Mouse (Mus musculus) liver, embryonic 11.5 days (tissue): ENCODE measurements at regions not wholly inside any gene's neighbourhood (a gene's known extent, or its start where the extent isn't known, plus 50 kb on each side); places are given as distances from the start of the nearest gene placed in this dataset.

ENCODE experiments used
- ATAC-seq: fragments of 200-750 bp; cut with Nextera tagmentation; replicated peaks from 2 replicates; pipeline ENCODE4 v1.8.0; 2017; ENCODE audit warnings: moderate number of reproducible peaks, mild to moderate bottlenecking, moderate TSS enrichment, moderate library complexity; ENCODE audit not compliant: low FRiP score
- DNase-seq: peaks from one replicate; pipeline ENCODE4 v3.0.0-alpha.2; 2017; ENCODE audit warnings: low spot score
- H3K27ac ChIP-seq: fragments of 300-500 bp; sonication (generic); 2 replicates; pipeline ENCODE4 v1.5.1; 2014; ENCODE audit warnings: mild to moderate bottlenecking, low read depth, low read length, control low read depth
- H3K27me3 ChIP-seq: fragments of 300-500 bp; sonication (generic); replicated peaks from 2 replicates; pipeline ENCODE4 v1.6.1; 2014; ENCODE audit warnings: low read length, mixed read lengths; ENCODE audit not compliant: control insufficient read depth, insufficient read depth
- H3K36me3 ChIP-seq: fragments of 300-500 bp; sonication (generic); 2 replicates; pipeline ENCODE4 v1.6.1; 2014; ENCODE audit warnings: mild to moderate bottlenecking, low read length, moderate library complexity, mixed read lengths; ENCODE audit not compliant: control insufficient read depth, insufficient read depth
- H3K4me1 ChIP-seq: fragments of 300-500 bp; sonication (generic); replicated peaks from 2 replicates; pipeline ENCODE4 v1.6.1; 2014; ENCODE audit warnings: low read length, mixed read lengths; ENCODE audit not compliant: control insufficient read depth, insufficient read depth
- H3K4me2 ChIP-seq: fragments of 300-500 bp; sonication (generic); 2 replicates; pipeline ENCODE4 v1.6.1; 2014; ENCODE audit warnings: mild to moderate bottlenecking, control low read depth, moderate library complexity
- H3K4me3 ChIP-seq: fragments of 300-500 bp; sonication (generic); 2 replicates; pipeline ENCODE4 v1.5.1; 2014; ENCODE audit warnings: low read depth, low read length, control low read depth
- H3K9ac ChIP-seq: fragments of 300-500 bp; sonication (generic); 2 replicates; pipeline ENCODE4 v1.6.1; 2014; ENCODE audit warnings: low read depth, low read length, control low read depth
- H3K9me3 ChIP-seq: fragments of 300-500 bp; sonication (generic); 2 replicates; pipeline ENCODE4 v1.6.1; 2016; ENCODE audit warnings: low read length, inconsistent platforms, mixed read lengths; ENCODE audit not compliant: control insufficient read depth
- WGBS: fragments of 180-500 bp; shearing (Covaris S2); extraction: QIAGEN DNeasy Blood & Tissue Kit; methylation state at CpG from one replicate; pipeline ENCODE4 v1.1.7; 2014; 5-methylcytosine and 5-hydroxymethylcytosine counted together

DNA sequence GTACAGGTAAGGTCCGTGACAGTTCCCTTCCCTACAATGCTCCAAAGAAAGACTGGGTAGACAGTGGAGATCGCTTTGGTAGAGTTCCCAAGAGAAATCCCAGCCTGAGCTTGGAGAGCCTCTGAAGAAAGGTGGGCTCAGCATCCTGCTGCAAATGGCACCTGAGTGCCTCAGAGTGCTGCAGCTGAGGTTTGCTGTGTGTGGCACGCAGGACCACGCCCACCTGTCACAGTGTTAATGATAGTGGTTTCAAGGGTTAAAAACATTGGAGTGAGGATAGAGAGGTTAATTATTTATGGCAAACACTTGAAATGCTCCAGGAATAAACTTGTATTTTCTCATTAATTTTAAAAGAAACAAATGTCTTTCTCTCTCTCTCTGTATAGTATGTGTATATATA, 137.2 kb upstream of the Klf12 start:
- H3K36me3 ChIP-seq, result no peaks in the 10 kb centered on the region
- no peaks in the 10 kb centered on the region for H3K27me3 ChIP-seq
- no peak overlapping the region for H3K9ac ChIP-seq
- H3K4me3 ChIP-seq, result no peak overlapping the region
- H3K9me3 ChIP-seq, result no peaks in the 10 kb centered on the region
- ATAC-seq (no peak), DNase-seq (no peak)
- WGBS, result 88% methylated on average over 4 of the region's 4 CpGs
- H3K4me1 ChIP-seq, result no peaks in the 10 kb centered on the region
- no peak overlapping the region for H3K27ac ChIP-seq
- no peak overlapping the region for H3K4me2 ChIP-seq

DNA sequence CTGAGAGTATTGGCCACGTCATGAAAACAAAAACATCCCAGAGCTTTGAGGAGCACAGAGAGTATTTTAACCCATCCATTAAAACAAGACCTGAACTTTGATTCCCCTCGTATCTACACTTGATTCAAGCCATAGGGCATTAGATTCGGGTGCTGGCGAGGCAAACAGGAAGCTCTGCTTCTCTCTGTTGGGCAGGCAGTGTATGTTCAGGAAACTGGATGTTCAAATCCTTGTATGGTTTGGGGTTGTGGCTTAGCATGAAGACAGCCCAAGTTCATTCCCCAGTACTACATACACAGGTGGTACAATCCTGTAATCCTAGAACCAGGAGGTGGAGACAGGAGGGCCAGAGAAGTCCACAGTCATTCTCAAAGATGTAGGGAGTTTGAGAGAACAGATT, 130.6 kb upstream of the Klf12 start:
- 56% methylated on average over 4 of the region's 4 CpGs for WGBS

DNA sequence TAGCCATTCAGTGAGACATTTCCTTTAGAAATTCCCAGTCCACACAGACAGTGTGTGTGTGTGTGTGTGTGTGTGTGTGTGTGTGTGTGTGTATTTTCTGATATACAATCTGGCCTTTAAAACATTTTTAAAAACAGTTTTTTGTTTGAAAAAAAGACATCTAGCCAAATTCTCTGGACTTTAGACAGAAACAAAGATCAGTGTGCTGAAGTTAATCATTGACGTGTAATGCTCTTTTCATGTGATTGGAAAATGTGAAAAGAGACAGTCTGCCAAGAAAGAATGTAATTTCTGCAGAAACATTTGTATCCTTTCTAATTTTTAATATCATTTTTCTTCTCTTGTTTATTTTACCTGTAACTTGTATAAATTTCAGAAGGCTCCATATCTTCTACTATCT, 127.7 kb upstream of the Klf12 start:
- no peaks in the 10 kb centered on the region for H3K4me1 ChIP-seq
- no peak overlapping the region for H3K27ac ChIP-seq
- no peak overlapping the region for H3K4me3 ChIP-seq
- 67% methylated on average over 1 of the region's 1 CpGs for WGBS
- no peak for DNase-seq
- H3K9me3 ChIP-seq, result no peaks in the 10 kb centered on the region
- no peaks in the 10 kb centered on the region for H3K27me3 ChIP-seq
- ATAC-seq, result no peak
- H3K9ac ChIP-seq, result no peak overlapping the region
- H3K36me3 ChIP-seq, result no peaks in the 10 kb centered on the region
- no peak overlapping the region for H3K4me2 ChIP-seq

More for the DNA sequence above, 130.6 kb upstream of the Klf12 start:
- H3K27ac ChIP-seq, result no peak overlapping the region
- no peak overlapping the region for H3K9ac ChIP-seq
- H3K4me3 ChIP-seq, result no peak overlapping the region
- no peak for DNase-seq
- H3K36me3 ChIP-seq, result no peaks in the 10 kb centered on the region
- no peaks in the 10 kb centered on the region for H3K9me3 ChIP-seq
- no peaks in the 10 kb centered on the region for H3K4me1 ChIP-seq
- no peaks in the 10 kb centered on the region for H3K27me3 ChIP-seq
- no peak for ATAC-seq
- H3K4me2 ChIP-seq, result no peak overlapping the region

DNA sequence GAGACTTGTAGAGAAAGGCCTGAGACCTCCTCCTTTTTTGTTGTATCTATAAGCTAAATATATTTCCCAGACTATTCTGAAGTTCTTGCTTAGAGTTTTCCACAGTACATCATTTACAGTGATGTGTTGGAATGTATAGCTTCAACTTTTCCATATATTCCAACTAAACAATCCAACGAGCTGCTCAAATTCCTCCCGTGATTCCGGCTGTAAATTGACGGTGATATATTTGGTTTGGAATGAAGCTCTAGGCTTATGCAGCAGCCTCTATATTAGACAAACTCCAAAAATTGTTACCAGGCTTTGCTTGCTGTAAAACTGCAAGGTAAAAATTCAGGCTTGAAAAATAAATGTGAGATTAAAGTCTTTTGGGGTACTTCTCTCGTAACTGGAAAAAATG, 112.7 kb upstream of the Klf12 start:
- Histone ChIP-seq H3K4me2 (no peak overlapping the region), H3K9me3 (no peaks in the 10 kb centered on the region), H3K27me3 (no peaks in the 10 kb centered on the region), H3K9ac (no peak overlapping the region), H3K27ac (no peak overlapping the region), H3K36me3 (no peaks in the 10 kb centered on the region), H3K4me1 (no peaks in the 10 kb centered on the region), H3K4me3 (no peak overlapping the region)
- WGBS, result 79% methylated on average over 5 of the region's 5 CpGs
- ATAC-seq, result no peak
- DNase-seq, result no peak

DNA sequence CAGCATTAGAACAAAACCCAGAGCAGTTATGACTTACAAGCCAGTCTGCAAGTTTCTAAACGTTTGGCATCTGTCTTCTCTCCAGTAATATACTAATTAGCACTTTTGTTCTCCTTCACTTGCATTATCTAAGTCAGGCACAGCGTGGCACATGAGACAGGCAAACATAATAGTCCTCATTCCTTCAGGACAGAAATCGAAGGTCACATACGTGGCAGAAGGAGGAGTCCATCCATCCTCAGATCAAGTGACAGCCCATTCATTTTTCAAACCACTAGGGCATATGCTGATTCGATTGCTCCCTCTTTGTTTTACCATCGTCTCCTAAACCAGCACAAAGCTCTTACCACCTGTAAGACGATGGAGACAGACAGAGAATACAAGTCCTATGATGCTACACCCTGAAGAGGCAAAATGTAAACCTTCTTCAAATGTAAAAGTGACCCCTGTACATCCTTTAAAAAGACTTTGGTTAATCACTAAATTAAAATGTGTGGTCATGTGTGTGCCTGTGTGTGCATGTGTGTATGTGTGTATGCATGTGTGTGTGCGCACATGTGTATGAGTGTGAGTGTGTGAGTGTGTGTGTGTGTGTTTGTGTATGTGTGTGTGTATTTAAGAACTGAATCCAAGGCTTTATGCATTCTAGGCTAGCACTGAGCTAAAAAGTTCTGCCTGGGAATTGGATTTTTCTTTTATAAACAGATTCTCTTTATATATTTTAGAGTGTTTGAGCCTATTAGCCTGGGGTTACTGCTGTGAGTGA, 90.9 kb upstream of the Klf12 start:
- Histone ChIP-seq H3K4me2 (no peak overlapping the region), H3K4me3 (no peak overlapping the region), H3K36me3 (no peaks in the 10 kb centered on the region), H3K9me3 (no peaks in the 10 kb centered on the region), H3K27me3 (no peaks in the 10 kb centered on the region), H3K9ac (no peak overlapping the region), H3K27ac (no peak overlapping the region), H3K4me1 (no peaks in the 10 kb centered on the region)
- DNase-seq (no peak), ATAC-seq (no peak)
- WGBS, result 63% methylated on average over 8 of the region's 8 CpGs

DNA sequence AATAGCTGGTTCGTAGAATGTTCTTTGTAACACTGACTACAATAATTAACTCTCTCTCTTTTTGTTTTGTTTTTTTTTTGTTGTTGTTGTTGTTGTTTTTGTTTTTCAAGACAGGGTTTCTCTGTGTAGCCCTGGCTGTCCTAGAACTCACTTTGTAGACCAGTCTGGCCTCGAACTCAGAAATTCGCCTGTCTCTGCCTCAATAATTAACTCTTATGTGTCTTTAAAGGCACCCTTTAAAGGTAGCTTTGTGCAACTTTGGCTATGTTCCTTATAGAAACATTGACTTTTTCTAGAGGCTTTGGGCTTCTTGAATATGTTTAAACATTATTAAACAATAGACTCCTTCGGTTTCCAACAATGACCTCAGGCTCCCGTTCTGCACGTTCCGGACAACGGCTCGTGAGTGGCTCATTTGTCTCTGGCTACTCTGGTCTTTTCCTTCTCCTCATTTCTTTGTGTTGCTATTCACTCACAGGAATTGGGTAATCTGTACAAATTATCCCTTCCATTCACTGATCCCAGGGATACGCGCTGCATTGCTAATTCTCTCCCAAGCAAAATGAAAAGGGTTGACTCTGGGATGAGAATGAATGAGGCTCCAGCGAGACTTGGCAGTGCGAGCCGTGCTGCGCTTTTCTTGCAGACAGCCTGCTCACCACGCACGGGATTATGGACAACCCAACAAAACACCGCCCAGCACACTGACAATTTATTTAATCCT, 90.2 kb upstream of the Klf12 start:
- Histone ChIP-seq H3K4me1 (no peaks in the 10 kb centered on the region), H3K4me3 (no peak overlapping the region), H3K4me2 (no peak overlapping the region), H3K27ac (no peak overlapping the region), H3K9me3 (no peaks in the 10 kb centered on the region), H3K36me3 (no peaks in the 10 kb centered on the region), H3K9ac (no peak overlapping the region), H3K27me3 (no peaks in the 10 kb centered on the region)
- 89% methylated on average over 18 of the region's 18 CpGs for WGBS
- DNase-seq, result no peak
- ATAC-seq, result no peak

DNA sequence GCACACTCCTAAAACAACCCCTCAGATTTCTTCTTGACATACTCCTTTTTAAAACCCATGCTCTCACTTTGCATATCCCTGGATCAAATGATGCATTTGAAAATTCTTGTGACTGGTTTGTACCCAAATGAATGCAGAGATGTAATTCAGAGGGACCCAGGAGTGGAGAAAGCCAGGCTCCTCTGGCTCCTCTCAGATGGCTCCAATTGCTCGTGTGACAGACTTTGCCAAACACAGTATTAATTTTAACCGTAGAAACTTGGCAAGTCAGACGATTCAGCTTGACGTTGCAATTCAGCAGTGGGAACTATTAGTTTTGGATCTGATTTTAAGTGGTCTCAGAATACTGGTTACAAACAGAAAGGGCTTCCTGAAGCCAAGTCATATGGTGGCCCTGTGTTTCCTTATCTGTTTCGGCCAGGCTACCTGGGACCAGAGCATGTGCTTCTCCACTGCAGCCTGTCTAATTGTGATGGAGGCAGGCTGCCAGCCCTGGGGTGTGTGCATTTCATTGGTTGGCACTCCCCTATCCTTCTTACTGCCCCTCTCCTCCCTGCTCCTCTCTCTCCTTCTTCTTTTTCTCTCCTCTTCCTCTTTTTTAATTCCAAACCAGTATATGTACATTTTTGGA, 81.9 kb upstream of the Klf12 start:
- Histone ChIP-seq H3K4me3 (no peak overlapping the region), H3K9ac (no peak overlapping the region), H3K27me3 (no peaks in the 10 kb centered on the region), H3K4me1 (no peaks in the 10 kb centered on the region), H3K36me3 (no peaks in the 10 kb centered on the region), H3K9me3 (no peaks in the 10 kb centered on the region), H3K27ac (no peak overlapping the region), H3K4me2 (no peak overlapping the region)
- WGBS, result 70% methylated on average over 5 of the region's 5 CpGs
- no peak for DNase-seq
- no peak for ATAC-seq

DNA sequence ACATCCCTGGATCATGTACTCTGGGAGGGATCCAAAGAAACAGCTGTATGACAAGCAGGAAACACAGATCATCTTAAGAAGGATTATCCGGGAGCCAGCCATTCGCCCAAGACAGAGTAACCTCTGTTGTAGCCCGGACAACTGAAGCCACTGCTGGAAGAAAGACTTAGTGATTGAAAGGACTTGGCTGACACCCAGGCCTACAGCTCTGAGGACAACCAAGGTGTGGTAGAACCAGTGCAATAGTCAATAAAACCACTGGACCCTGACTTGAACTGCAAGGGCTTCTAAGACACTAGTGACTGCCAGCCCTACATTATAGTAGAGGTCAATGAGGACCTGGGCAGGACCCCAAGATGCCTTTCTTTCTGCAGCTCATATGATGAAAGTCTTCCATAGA, 78.3 kb upstream of the Klf12 start:
- 75% methylated on average over 3 of the region's 3 CpGs for WGBS
- Histone ChIP-seq H3K27me3 (no peaks in the 10 kb centered on the region), H3K4me1 (no peaks in the 10 kb centered on the region), H3K9me3 (no peaks in the 10 kb centered on the region), H3K4me2 (no peak overlapping the region), H3K27ac (no peak overlapping the region), H3K4me3 (no peak overlapping the region), H3K9ac (no peak overlapping the region), H3K36me3 (no peaks in the 10 kb centered on the region)
- no peak for ATAC-seq
- DNase-seq, result no peak
